Mouse (Mus musculus) right cerebral cortex, postnatal 10 days (tissue): ENCODE results near the gene Arhgap19.

Source experiments
- DNase-seq, 2 experiments: peaks; one replicate each; pipeline ENCODE4 v3.0.0; 2021; ENCODE audit warnings: low spot score in 2 of 2

Arhgap19 gene

DNA sequence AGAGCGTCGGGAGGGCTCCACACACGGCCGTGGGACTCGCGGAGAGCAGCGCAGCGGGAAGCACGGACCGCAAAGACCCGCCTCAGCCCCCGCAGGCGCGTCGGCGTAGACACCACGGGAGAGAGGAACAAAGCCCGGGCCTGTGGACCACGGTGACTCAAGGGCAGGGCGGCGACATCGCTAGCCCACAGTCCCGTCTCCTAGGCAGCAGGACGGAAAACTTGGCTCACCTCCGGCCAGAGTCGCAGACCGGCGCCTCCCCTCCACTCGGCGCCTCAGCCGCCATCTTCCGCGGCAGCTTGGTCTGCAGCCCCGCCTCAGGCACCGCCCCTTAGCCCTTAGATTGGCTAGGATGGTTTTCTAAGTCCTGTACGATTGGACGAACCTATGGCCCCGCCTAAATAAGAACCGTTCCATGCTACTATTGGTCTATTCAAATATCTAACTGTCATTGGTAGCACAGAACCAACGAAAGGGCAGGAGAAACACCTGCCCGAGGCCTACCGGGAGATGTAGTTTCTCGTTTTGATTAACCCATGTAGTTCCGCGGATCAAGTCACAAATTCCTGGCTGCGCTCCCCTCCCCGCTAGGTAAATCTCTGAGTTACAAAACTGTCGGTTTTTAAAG, at the start of gene Arhgap19:
Arhgap19 (minus strand) TSS at position 306 of the 628 bp plus-strand sequence.
- peak; percentile 93 to 97 for DNase-seq

DNA sequence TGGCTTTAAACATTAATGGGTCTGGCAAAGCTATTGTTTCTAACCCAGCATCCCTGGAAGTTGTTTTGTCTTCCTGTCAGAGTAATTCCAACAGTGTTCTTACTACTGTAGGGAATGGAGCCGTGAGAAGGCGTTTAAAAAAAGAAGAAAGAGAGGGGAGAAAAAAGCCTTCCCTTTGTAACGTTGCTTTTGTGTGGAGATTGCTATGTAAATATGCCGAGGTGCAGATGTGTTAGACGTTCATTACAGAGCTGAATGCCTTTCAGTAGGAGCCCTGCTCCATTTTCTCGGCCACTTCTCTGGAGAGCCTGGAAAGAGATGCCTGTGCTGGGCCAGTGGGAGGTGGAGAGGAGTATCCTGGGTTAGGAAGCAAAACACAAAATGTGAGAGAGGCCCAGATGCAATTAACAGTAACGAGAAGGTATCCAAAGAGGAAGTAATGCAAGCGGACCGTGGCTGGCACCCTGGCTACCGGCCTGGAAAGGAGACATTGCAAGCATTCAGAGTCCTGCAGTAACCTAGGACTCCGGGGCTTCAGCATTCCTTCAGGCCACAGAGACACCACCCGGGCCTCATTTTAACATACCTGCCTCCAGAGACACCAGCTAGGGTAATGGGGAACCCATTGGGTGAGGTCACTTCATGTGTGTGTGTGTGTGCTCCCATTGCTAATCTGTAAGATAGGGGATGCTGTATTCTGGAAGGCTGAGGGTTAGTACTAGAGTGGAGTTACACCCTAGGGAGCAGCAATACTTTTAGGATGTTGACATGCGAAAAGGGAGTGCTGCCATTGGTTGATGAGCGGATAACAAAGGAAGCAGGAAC, 49.1 kb upstream of the Arhgap19 start:
- DNase-seq: no peak

DNA sequence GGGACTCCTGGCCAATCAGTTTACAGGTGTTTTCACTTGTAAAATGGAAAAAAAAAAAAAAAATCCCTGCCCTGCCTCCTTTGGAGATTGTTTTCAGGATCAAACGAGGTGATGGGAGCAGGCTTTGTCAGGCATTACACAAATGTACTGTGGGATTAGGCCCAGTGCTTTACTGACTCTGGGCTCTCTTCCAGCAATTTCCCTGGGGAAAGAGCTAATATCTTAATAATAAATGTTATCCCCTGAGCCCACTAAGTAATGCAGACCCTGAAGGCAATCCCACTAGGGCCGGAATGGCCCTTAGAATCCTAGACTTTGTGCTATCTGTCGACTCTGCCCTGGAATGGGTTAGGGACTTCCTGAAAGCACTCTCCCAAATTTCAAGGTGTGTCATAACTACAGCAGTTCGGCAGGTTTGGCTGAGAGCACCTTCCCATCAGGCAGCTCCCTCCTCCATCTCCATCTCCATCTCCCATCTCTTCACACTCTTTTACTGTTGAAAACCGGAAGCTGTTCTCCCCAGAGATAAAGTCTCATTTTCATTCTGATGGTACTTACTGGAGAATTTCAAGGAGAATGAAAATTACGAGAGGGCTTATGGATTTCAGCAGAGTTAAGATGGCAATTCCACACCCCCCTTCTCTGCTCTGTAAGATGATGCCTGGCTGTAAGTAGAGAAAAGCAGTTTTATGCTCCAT, 48.3 kb upstream of the Arhgap19 start:
- DNase-seq: no peak

DNA sequence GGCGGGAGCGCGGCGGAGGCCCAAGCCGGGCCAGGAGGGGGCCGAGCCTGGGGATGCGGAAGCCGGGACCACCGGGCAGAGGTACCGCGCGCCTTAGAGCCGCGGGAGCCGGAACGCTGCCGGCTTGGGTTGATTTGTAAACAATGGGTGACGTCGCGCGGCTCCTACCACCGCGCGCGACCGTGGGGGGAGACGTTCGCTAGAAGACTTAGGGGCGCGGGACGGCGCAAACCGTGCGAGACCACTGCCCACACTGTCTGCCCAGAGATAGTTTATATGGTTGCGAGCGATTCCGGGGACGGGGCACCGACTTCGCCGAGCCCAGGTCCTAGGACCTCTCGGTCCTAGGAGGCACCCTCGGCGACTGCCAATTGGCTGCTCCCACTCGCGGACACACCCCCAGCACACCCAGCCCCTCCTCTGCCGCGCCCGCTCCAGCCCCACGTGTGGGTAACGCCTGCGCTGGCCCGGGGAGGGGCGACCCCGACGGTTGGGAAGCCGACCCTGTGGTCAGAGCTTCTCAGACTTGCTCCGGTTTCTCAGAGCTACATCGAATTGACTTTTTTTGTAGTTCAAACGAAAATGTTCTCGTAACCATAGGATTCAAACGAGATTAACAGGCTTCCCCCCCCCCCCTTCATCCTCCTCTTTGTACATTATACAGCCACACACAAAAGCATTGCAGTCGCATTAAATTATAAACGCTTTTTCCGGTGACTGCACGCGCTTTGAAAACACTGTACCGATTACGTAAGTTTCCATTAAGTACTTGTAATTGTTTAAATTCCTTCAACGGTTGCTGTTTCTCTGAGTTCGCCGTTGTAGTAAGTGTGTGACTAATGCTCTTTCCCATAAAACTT, 46.4 kb upstream of the Arhgap19 start, which contains the start of gene Frat2:
Frat2 (minus strand) TSS at position 141 of the 860 bp plus-strand sequence.
- peak; percentile 91 to 92 for DNase-seq

DNA sequence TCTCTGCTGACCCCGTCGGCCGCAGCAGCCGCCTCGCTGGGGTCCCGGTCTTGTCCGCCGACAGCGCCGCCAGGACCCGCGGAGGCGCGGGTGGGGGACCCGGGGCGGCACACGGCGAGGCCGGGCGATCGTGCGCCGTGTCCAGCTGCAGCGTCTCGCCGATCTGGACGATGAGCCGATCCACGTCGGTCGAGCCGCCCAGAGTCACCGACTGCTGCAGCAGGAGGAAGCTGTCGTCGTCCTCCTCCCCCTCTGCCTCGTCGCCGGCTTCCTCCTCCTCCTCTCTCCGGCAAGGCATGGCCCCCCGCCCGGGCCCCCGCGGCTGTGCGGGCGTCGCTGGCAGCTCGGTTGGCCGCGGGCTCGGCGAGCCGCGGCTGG, 45.8 kb upstream of the Arhgap19 start:
- peak; percentile 69 to 79 for DNase-seq

DNA sequence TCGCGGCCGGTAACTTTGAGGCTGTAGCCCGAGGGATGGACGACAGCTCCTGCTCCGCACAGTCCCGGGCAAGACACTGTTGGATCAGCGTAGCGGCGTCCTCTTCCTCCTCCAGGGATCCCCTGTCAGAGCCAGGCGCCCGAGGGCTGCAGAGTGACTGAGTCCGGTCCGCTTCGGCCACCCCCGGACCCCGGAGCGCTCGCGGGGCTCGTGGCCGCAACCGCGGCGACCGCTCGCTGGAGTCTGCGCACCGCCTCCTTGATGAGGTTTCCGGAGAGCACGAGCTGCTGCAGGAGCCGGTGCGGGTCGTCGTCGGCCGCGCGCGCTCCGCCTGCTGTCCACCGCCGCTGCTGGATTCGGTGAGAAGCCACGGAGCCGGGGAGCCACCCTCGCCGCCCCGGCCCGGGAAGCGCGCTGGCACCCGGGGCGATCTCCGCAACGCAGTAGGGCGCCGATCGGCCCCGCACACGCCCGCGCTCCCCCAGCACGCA, 45.3 kb upstream of the Arhgap19 start:
- peak; percentile 55 to 66 for DNase-seq

DNA sequence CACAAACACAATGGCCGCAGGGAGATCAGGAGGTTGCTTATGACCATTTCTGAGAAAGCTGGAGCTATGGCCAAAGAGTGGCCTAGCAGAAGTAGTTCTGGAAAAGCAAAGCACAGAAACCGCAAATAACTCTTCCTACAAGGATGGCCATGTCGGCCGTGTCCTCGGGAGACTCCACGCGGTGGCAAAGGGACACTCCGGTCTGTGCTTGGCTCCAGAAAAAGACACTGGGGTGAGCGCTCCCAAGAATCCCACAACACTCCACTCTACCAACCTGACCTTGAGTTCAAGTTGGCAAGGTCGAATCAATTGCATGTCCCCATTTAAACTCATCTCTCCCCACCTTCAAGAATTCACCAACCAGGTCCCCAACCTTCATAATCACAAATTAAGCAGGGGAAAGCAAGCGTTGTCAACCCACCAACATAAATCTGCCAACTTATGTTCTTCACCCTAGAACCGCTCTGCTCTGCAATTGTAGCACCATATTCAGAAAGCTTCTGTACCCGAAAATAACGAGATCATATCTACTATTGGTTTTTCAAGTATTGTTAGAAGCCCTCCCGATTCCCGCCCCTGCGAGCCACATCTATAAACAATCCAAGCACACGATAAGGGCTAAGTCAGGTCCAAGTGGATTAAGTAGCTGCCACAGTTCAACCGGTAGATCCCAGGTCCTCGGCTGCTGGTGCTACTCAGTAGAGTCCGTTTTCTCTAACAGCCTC, 44.7 kb upstream of the Arhgap19 start:
- DNase-seq: peak in 1 of 2 experiments; percentile 49

DNA sequence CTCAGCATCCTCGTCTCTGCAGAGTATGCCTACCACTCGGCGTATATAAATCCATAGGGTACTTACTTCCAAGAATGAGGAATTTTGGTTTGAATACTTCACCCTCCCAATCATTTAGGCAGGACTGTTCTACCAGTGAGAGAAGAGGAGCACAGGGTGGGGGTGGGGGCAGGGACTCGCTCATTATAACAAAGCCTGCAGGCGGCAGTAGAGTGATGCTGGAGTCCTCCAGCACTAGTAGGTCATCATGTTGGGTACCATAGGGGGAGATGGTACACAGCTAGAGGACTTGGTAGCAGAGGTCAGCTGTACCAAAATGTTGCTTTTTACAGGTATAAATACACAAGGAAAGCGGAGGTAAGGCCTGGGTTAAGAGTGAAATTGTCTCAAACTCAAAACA, 42.5 kb upstream of the Arhgap19 start:
- DNase-seq: no peak

DNA sequence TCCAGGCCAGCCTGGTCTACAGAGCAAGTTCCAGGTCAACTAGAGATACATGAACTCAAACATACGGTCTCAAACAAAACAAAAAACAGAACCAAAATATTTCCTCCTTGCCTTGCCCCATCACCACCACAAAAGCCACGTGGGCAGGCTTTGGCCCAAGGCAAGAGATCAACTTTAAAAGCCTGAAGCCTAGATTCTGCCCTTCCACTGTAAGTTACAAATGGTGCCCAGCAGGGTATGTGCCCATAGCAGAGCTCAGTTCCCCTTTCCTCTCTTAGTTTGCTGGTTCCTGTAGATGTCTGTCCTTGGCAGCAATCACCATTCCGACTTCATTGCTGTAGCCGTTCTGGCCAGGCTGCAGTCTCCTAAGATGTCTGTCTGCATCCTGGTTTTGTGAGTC, 40.9 kb upstream of the Arhgap19 start:
- no peak for DNase-seq

DNA sequence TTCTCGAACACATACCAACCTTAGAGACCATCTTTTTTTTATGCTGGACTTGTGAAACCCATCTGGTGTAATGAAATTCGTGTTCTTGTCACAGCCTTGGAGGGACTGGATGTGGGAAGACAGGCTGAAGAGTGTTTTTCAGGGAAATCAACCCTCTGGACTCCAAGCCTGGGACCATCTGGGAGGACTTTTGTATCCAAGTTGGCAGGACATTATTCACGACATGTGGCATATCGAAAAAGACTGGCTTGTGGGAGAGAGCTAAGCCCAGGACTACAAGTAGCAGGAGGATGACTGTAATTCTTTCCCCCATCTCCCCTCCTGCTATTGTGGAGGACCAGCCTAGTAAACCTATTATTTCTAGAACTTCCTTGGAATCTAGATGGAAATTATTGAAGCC, 40.3 kb upstream of the Arhgap19 start:
- peak in 1 of 2 experiments; percentile 49 for DNase-seq

DNA sequence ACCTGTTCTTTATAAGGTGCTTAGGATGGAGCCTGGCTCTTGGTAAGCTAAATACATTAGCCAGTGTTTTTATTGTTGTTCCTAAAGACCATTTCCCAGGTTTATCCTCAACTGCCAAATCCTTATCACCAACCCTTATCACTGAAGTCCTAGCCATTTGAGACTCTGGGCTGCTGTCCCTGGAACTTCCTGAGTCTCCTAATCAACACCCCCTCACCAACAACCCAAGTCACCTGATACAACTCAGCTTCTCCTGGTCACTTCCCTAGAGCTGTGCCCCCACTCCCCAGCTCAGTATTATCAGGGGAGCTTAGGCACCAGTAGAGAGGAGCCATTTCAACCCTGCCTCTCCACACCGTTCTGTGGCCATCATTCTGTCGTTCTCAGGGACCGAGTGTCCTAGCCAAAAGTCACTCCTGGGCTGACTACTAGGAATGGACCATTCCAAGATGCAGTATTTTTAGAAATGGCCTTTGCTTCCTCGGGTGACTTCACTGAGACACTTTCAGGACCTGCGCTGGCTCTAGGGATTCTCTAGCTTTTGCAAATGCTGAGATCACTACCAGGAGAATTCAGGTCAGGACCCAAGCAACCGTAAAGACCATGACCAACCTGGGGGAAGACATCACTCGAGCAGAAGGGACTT, 39.4 kb upstream of the Arhgap19 start:
- no peak for DNase-seq

DNA sequence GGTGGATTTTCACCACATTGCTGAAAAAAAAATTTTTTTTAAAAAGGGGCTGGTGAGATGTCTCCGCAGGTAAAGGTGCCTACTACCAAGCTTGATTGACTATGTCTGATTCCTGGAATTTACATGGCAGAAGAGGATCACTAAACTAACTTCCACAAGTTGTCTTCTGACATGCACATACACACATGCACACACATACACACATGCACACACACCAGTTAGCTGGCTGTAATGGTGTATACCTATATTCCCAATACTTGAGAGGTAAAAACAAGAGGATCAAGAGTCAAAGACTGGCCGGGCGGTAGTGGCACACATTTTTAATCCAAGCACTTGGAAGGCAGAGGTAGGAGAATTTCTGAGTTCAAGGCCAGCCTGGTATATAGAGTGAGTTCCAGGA, 37.8 kb upstream of the Arhgap19 start:
- DNase-seq: no peak

DNA sequence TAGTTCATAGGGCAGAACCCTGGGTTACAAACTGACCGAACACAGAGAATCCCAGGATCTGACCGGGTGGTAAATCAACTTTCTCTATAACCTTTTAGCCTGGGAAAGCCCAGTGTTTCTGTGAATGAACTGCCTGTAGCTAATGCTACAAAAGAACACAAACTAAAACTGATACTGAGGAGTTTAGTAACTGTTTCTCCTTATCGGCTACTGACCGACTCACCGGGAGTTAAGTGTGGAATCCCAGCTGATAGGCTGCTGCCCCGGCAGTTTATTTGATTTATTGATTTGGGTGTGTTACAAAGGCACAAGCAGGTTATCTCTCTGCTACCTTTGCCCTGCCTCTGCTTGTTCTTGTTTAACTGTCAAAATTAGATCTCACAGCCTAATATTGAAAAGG, 37.0 kb upstream of the Arhgap19 start:
- DNase-seq: no peak

DNA sequence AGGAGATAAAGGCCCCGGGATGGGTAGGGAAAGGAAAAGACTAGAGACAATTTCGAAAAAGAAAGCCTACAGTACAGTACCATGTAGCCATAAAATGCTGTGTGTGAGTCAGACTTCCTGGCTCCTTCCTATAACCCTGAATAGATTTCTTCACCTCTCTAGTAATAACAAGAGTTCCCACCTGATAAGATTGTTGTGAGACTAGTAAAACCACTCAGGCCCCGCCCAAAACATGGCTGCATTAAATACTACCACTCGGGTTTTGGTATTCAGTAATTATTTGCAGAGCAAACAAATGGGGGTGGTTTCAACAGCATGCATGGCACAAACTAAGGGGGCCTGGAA, 36.0 kb upstream of the Arhgap19 start:
- DNase-seq: no peak

DNA sequence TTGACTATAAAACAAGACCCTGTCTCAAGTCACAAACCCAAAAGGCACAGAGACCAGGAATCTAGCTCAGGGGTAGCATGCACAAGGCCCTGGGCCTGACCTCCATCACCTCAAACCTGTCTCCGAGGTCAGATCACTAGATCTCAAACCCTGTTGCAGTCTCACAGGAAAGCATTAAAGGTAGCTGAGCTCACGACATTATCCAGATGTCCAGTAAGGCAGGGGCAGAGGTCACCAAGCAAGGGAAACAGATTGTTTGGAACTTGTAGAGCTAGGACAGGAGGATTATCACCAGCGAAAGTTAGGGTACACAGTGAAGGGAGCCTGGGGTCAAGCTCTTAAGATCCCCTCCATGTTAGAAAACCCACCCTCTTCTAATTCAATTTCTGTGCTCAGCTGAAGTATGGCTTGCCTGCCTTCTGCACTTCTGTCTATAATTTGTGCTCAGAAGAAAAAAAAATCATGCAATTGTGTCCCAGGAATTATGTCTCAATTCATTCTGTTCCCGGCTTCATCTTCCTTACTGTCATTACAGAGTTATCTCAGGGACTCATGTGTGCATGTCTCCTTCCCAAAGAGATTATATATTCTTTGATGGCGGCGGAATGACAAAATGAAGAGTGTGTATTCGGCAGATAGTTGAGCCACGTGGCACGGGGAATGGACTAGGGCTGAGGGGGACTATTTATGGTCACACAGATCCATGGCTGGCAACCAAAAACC, 35.5 kb upstream of the Arhgap19 start:
- DNase-seq: no peak

DNA sequence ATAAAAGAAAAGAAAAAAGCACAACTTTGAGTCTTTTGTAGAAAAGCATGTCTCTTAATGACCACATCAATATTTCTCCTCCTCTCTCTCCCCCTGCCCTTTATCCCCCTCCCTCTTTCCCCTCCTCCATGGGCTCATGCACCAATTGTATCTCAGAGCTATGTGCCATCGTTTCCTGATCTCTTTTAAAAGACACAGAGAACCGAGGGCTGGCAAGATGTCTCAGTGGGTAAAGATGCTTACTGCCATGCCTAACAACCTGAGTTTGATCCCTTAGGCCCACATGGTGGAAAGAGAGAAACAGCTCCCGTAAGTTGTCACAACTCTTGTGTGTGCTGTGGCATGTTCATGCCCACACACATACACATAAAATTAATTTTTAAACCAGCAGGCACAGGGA, 34.9 kb upstream of the Arhgap19 start:
- no peak for DNase-seq

DNA sequence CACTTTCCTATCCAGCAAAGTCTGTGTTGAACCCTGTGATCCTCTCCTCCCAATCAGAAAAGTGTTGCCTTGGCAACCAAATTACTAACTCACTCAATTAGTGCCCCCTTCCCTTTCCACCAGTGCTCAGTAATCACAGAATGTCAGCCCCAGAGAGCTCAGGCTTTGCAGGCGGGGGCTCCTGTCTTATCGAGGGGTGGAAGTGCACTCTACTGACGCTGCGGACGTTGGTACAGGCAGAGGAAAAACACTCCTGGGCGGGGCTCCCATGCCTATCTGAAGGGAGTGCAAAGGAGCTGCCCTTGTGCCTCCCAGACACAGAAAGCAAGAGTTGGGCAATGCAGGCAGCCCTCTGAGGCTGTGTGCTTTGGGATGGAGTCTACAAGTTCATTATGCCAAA, 34.0 kb upstream of the Arhgap19 start:
- peak; percentile 56 to 65 for DNase-seq

DNA sequence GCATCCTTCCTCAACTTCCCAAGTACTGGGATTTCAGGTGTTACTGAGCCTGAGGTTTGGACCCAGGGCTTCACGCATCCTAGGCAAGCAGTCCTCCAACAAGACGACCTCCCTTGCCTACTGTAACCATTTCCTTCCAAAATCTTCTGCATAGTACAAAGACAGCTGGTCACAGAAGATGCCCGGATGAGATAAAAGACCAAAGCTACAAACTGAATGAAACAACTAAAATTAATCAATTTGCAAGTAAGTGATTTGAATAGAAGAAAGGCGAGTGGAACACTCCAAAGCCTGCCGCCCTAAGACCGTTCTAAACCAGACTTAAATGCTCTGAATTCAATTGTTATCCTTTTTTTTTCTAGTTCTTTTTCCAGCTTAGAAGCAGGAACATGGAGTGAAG, 33.6 kb upstream of the Arhgap19 start:
- no peak for DNase-seq

DNA sequence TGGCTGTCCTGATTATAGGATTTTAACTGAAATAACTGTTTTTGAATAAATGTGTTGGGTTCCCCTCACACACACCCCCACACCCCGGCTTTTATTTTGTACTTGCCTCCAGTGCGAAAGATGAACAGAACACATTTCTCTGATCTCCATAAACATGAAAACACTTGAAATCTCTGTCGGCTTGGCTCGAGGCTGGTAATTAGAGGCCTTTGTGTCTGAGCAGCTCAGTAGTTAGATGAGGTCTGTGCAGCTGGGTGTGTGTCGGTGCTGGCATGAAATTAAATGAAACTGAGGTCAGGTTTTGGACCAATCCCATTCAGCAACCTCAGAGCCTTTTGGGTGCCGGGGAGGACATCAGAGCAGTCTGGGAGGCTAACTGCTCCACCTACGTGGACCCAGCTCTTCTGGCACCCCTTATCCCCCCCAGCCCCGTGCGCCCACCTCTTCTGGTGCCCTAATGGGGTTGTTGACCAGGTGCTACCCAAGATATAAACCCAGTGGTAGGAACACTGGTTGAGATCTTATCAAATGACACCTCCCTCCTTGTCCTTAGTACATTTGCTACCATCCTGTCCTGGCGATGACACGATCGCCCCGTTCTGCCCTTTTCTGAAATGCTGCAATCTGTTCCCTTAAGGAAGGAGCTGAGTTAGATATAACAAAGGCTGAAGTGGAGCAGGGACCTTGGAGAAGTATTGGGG, 30.8 kb upstream of the Arhgap19 start:
- DNase-seq: peak in 1 of 2 experiments; percentile 41
